Mouse (Mus musculus) erythroblast, embryonic 14.5 days (primary cell): ENCODE measurements around the gene Rgma. TPM values are rescaled to one million over a fixed set of nuclear protein-coding genes. Genes with fewer than 3 reads are reported as not detected.

Experiments used
- H3K27me3 ChIP-seq: 2 replicates; pipeline ENCODE4 v1.6.1; 2012; ENCODE audit warnings: inconsistent platforms; ENCODE audit not compliant: control insufficient read depth
- H3K36me3 ChIP-seq: 2 replicates; pipeline ENCODE4 v1.6.1; 2012; ENCODE audit warnings: mild to moderate bottlenecking, inconsistent platforms; ENCODE audit not compliant: control insufficient read depth
- H3K4me1 ChIP-seq: 2 replicates; pipeline ENCODE4 v1.6.1; 2012; ENCODE audit warnings: inconsistent platforms; ENCODE audit not compliant: control insufficient read depth
- H3K4me3 ChIP-seq: replicated peaks from 2 replicates; pipeline ENCODE3; 2012; ENCODE audit warnings: moderate library complexity, mild to moderate bottlenecking, inconsistent platforms
- H3K9me3 ChIP-seq: 2 replicates; pipeline ENCODE4 v1.6.1; 2012; ENCODE audit warnings: low read length, inconsistent platforms, mixed read lengths; ENCODE audit not compliant: control insufficient read depth
- GATA1 ChIP-seq: IDR thresholded peaks from 2 replicates; pipeline ENCODE4 v1.6.1; 2012; ENCODE audit warnings: low read length, inconsistent platforms, mixed read lengths
- TAL1 ChIP-seq: IDR thresholded peaks from 3 replicates; pipeline ENCODE4 v1.6.1; 2012; ENCODE audit warnings: low read length, inconsistent platforms, mixed read lengths
- polyA plus RNA-seq: library from polyadenylated mRNA; stranded (reverse); fragments of >175 nt; gene quantifications from 2 replicates; pipeline ENCODE4 v1.2.3, GENCODE M21; 2012

The Rgma gene
- polyA plus RNA-seq, 1 experiment = not detected

DNA sequence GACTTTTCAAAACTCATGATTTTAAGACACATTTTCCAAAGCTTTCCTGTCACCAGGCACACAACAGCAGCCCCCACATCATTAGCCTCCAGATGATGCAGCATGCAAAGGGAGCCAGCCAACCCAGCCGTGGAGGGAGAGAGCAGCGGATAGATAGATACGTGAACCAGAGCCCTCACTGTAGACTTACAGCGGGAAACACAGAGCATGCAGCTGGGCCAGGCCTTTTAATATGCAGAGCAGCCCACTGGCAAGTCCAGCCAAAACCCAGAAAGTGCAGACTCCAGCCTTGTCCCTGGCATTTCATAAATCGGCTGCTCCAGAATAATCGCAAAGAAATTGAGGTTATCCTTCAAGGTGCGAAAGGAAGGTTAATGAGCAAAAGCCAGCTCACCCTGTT, 9.3 kb upstream of the Rgma start:
- H3K4me3 ChIP-seq = no peak overlapping the region
- peaks cover 5% of the 10 kb centered on the region for H3K27me3 ChIP-seq
- H3K9me3 ChIP-seq = no peaks in the 10 kb centered on the region
- TF ChIP-seq GATA1 = no peak
- TF ChIP-seq TAL1 = no peak
- no peaks in the 10 kb centered on the region for H3K4me1 ChIP-seq
- no peaks in the 10 kb centered on the region for H3K36me3 ChIP-seq

DNA sequence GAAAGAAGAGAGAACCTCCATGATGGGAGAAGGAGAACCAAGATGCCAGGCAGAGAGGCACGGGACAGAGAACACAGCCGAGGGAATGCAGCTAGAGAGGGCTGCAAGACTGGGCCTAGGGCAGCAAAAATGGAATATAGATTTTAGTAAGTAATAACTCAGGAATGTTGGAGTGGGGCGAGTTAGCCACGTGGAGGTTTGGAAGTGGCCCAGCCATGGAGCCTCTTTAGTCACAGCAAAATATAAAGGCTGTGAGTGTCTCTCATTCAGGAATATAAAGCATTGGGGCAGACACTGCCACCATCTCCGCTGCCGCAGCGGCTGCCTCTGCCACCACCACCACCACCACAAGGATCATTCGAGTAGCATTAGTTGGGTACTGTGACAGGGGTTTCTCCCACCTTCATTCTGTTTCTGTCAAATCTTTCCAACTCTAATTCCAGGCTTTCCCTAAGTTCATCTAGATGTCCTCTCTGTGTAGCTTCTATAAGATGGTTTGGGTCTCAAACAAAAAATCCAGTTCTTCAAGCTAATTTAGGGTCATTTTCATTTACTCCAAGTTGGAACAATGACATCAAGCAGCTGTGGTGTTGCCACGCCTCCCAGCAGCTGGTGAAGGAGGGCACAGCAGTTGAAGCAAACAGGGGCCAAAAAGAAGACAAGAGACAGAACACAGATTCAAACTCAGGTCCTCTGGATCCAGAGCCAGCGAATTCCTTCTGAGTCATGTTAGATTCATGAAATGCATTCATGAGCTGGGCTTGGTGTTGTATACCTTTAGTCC, 7.4 kb upstream of the Rgma start:
- Histone ChIP-seq H3K4me3 (no peak overlapping the region), H3K27me3 (peaks cover 24% of the 10 kb centered on the region), H3K9me3 (no peaks in the 10 kb centered on the region), H3K4me1 (no peaks in the 10 kb centered on the region), H3K36me3 (no peaks in the 10 kb centered on the region)
- no peak for TF ChIP-seq GATA1
- no peak for TF ChIP-seq TAL1

DNA sequence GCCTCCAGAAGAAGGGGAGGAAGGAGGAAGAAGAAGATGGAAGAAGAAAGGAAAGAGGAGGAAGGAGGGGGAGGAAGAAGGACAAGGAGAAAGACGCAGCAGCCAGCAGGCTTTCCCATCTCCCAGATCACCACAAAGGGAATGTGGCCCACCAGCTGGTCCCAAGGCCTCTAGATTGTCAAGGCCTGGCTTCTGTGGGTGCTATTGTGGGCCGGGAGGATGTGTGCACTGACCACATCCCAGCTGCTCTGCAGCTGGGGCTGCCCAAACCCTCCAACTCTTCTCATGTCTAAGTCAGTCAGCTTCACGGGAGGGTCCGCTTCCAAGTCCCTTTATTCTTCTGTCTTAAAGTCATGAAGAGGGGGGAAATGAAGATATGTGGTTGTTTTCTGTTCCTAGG, 5.3 kb upstream of the Rgma start:
- H3K4me1 ChIP-seq = no peaks in the 10 kb centered on the region
- no peaks in the 10 kb centered on the region for H3K9me3 ChIP-seq
- no peak for TF ChIP-seq GATA1
- TF ChIP-seq TAL1 = no peak
- peaks cover 45% of the 10 kb centered on the region for H3K27me3 ChIP-seq
- H3K36me3 ChIP-seq = no peaks in the 10 kb centered on the region
- H3K4me3 ChIP-seq = no peak overlapping the region

DNA sequence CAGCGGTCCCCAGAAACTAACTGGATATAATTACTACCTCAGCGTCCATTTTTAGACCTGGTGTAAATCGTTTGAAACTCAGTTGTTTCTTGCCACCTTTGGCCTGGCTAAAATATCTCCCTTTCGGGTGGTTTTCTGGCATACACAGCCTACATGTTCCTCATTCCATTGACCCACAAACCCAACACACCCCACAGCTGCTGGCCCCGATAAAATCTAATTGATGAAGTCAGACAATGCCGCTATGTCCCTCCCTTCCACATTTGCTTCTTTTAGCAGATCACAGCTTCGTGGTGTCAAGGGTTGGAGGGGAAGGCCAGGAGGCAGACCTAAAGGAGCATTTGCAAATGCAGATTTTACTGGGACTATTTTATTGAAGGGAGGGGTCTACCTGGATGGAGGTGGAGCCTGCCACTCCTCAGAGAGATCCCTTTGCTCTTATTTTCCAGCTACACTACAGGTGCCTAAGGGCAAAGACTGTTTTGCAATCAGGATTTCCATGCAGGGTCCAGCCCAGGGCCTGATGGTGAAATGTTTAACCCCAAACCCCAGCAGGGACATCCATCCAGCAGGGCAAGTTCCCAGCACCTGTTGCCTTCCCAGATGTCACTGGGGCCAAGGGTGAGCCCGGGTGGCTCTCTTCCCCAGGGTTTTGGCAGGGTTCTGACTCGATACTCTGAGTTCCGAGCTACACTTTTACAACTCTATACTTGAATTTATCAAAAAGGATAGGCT, 3.6 kb upstream of the Rgma start:
- H3K4me1 ChIP-seq = no peaks in the 10 kb centered on the region; the same call in 1 of the 2 replicates
- H3K36me3 ChIP-seq = no peaks in the 10 kb centered on the region
- no peak for TF ChIP-seq GATA1
- TF ChIP-seq TAL1 = no peak
- H3K4me3 ChIP-seq = no peak overlapping the region
- peaks cover 62% of the 10 kb centered on the region for H3K27me3 ChIP-seq
- no peaks in the 10 kb centered on the region for H3K9me3 ChIP-seq

DNA sequence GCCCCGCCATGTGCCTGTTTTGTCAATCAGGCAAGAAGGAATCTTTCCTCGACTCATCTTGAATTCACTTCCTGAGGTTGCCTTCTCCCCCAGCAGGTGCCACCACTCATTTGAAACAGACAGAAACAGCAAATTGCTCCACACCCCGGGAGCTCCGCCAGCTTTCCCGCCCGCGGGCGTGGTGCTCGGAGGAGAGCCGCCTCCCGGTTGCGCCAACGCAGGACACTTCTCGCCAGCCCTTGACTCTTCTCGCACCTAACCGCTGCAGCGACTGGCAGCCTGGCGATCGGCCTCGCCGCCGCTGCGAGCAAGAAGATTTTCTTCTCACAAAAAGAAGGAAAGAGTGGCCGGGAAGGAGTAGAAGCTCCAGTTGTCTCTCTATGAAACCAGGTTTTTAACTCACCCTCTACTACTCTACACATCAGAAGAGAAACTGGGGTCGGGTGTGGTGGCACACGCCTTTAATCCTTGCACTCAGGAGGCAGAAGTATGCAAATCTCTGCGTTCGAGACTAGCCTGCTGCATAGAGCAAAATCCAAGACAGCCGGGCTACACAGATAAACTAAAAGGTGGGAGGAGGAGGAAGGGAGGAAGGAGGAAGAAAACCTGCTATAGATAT, 2.8 kb upstream of the Rgma start:
- H3K4me1 ChIP-seq = no peaks in the 10 kb centered on the region; the same call in 1 of the 2 replicates
- no peak overlapping the region for H3K4me3 ChIP-seq
- H3K36me3 ChIP-seq = no peaks in the 10 kb centered on the region
- H3K9me3 ChIP-seq = no peaks in the 10 kb centered on the region
- TF ChIP-seq TAL1 (no peak), GATA1 (no peak)
- H3K27me3 ChIP-seq = peaks cover 68% of the 10 kb centered on the region

DNA sequence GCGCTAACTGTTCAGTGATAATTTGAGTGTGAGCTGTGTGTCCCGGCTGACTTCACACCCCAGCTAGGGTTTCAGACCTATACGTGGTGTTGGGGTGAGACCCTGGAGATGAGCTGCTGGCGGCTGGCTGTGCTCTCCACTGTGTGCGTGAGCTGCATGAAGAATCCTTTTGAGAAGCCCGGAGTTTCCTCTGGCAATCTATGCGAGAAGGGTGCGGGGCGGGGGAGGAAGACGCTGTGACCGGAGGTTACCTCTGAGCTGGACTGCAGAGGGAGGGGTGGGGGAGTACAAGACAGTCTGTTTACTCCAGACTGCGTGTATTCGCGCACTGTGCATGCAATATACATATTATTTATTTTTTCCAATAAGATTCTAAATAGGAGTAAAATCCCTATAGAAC, 582 bp upstream of the Rgma start:
- Histone ChIP-seq H3K27me3 (peaks cover 80% of the 10 kb centered on the region), H3K4me1 (no peaks in the 10 kb centered on the region; the same call in 1 of the 2 replicates)
- TF ChIP-seq TAL1 (no peak), GATA1 (no peak)

DNA sequence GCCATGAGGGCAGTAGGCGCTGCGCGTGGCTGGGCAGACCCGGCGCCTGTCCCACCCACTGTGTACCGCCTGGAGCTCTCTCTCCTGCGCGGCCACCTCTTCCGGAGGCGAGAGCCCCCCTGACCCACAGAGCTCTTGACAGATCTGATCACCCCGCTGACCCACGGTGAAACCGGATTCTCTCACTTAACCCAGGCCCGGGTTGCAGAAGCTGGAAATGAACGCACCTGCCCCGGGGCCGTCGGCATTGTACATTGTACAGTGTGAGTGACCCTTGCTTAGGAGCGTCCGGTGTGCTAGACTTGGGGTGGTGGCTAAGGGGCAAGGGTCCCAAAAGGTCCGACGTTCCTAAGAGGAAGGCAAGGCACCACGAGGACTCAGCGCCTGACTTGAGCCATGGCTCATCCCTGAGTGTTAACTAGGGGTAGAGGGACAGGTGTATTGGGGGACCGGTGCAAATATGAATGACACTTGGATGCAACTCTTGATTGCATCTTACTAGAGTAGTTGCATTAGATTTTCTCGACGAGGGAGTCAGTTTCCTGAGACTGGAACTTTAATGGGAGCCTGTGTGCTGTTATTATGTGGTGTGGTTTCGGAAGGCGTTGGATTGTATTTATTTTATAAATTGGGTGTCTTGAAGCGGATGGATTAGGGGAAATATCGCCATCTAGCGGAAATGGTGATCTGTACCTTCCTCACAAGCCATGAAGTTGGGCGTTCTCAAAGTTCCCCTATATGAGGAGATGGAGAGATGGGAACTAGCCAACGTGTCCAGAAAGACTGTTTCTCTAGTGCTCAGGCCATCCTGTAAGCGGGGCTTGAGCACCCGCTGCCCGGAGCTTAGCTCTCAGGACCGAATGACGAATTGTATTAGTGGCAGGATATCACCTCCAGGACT, 1.0 kb downstream of the Rgma start:
- TF ChIP-seq TAL1 = no peak
- TF ChIP-seq GATA1 = no peak
- Histone ChIP-seq H3K9me3 (no peaks in the 10 kb centered on the region), H3K4me3 (no peak overlapping the region), H3K4me1 (no peaks in the 10 kb centered on the region; the same call in 1 of the 2 replicates), H3K36me3 (no peaks in the 10 kb centered on the region), H3K27me3 (peaks cover 73% of the 10 kb centered on the region)

More for the DNA sequence above, 582 bp upstream of the Rgma start:
- Histone ChIP-seq H3K36me3 (no peaks in the 10 kb centered on the region), H3K4me3 (no peak overlapping the region), H3K9me3 (no peaks in the 10 kb centered on the region)

DNA sequence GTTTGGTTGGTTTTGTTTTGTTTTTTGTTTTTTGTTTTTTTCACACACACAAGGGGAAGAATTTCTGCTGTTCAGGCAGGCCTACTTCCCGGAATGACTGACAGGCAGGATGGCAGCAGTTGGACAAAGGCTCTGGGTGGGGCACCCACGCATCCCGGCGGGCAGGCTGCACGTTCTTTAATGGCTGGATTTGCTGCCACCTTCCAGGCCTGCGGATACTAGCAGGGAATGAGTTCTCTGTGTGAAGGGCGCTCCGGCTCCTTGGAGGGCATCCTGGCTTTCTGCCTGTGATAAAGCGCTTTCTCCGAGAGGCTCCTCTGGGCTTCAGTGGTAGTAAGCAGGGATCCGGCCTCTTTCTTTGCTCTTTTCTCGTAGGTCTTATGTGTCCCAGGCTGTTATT, 2.0 kb downstream of the Rgma start:
- Histone ChIP-seq H3K9me3 (no peaks in the 10 kb centered on the region), H3K27me3 (peaks cover 63% of the 10 kb centered on the region), H3K4me1 (no peaks in the 10 kb centered on the region; the same call in 1 of the 2 replicates), H3K36me3 (no peaks in the 10 kb centered on the region), H3K4me3 (no peak overlapping the region)
- no peak for TF ChIP-seq GATA1
- no peak for TF ChIP-seq TAL1
